Mouse (Mus musculus): Measurements from ENCODE around the gene Prkca. TPM values are rescaled to one million over a fixed set of nuclear protein-coding genes. Genes with fewer than 3 reads are reported as not detected.

The Prkca gene
- polyA plus RNA-seq, 1 experiment from 2014 or later = 10.1 TPM

- Histone ChIP-seq H3K9me3 (no peaks in the 10 kb centered on the region), H3K4me2 (no peak overlapping the region), H3K27ac (no peak overlapping the region), H3K27me3 (replicated peaks) (no peaks in the 10 kb centered on the region), H3K4me3 (replicated peaks) (no peak overlapping the region), H3K36me3 (no peaks in the 10 kb centered on the region), H3K9ac (no peak overlapping the region), H3K4me1 (peaks cover 6% of the 10 kb centered on the region; the same call in 1 of the 2 replicates)
- 71% methylated on average over 5 of the region's 5 CpGs for WGBS
- ATAC-seq (ENCODE audit: insufficient read depth, low FRiP score, low read depth) = peak; percentile 50
Observed at GRCm38 (mm10) chr11:108309791-108310190, 33.9 kb downstream of the Prkca start.

GRCm38 (mm10) chr11:108308253-108308652 lies 35.5 kb downstream of the Prkca start:
- ATAC-seq (ENCODE audit: insufficient read depth, low FRiP score, low read depth) = no peak
- no peak overlapping the region for H3K27ac ChIP-seq
- H3K36me3 ChIP-seq = no peaks in the 10 kb centered on the region
- H3K4me2 ChIP-seq = no peak overlapping the region
- H3K4me1 ChIP-seq = peaks cover 6% of the 10 kb centered on the region; the same call in 1 of the 2 replicates
- H3K4me3 ChIP-seq (replicated peaks) = no peak overlapping the region
- H3K9me3 ChIP-seq = no peaks in the 10 kb centered on the region
- H3K9ac ChIP-seq = no peak overlapping the region
- H3K27me3 ChIP-seq (replicated peaks) = no peaks in the 10 kb centered on the region
- 88% methylated on average over 5 of the region's 5 CpGs for WGBS

- H3K27me3 ChIP-seq (replicated peaks) = no peaks in the 10 kb centered on the region
- H3K9ac ChIP-seq = no peak overlapping the region
- H3K4me2 ChIP-seq = no peak overlapping the region
- no peaks in the 10 kb centered on the region for H3K9me3 ChIP-seq
- H3K4me1 ChIP-seq = 0 out of 2 replicates have a peak, but pooled peaks cover 3% of the 10 kb centered on the region
- WGBS = 53% methylated on average over 7 of the region's 7 CpGs
- peak overlapping the region; percentile 4; the same call in 1 of the 2 replicates for H3K27ac ChIP-seq
- ATAC-seq (ENCODE audit: insufficient read depth, low FRiP score, low read depth) = no peak
- H3K4me3 ChIP-seq (replicated peaks) = no peak overlapping the region
- H3K36me3 ChIP-seq = no peaks in the 10 kb centered on the region
Observed at GRCm38 (mm10) chr11:108307258-108307657, 36.5 kb downstream of the Prkca start.

GRCm38 (mm10) chr11:108303787-108304186 lies 39.9 kb downstream of the Prkca start:
- no peak overlapping the region for H3K4me2 ChIP-seq
- ATAC-seq (ENCODE audit: insufficient read depth, low FRiP score, low read depth) = no peak
- 83% methylated on average over 4 of the region's 4 CpGs for WGBS
- H3K36me3 ChIP-seq = no peaks in the 10 kb centered on the region
- no peak overlapping the region for H3K4me3 ChIP-seq (replicated peaks)
- no peaks in the 10 kb centered on the region for H3K27me3 ChIP-seq (replicated peaks)
- 0 out of 2 replicates have a peak, but pooled peaks cover 10% of the 10 kb centered on the region for H3K4me1 ChIP-seq
- no peaks in the 10 kb centered on the region for H3K9me3 ChIP-seq
- no peak overlapping the region for H3K9ac ChIP-seq
- H3K27ac ChIP-seq = no peak overlapping the region; the same call in 1 of the 2 replicates

GRCm38 (mm10) chr11:108301796-108302490 lies 41.8 kb downstream of the Prkca start:
- Histone ChIP-seq H3K36me3 (no peaks in the 10 kb centered on the region), H3K9ac (no peak overlapping the region), H3K9me3 (no peaks in the 10 kb centered on the region), H3K27ac (no peak overlapping the region), H3K4me3 (replicated peaks) (no peak overlapping the region), H3K27me3 (replicated peaks) (no peaks in the 10 kb centered on the region), H3K4me2 (no peak overlapping the region), H3K4me1 (0 out of 2 replicates have a peak, but pooled peaks cover 10% of the 10 kb centered on the region)
- 77% methylated on average over 10 of the region's 10 CpGs for WGBS
- no peak for ATAC-seq (ENCODE audit: insufficient read depth, low FRiP score, low read depth)

GRCm38 (mm10) chr11:108301036-108301435 lies 42.7 kb downstream of the Prkca start:
- Histone ChIP-seq H3K4me2 (no peak overlapping the region), H3K9ac (no peak overlapping the region), H3K4me3 (replicated peaks) (no peak overlapping the region), H3K27ac (no peak overlapping the region), H3K27me3 (replicated peaks) (no peaks in the 10 kb centered on the region), H3K9me3 (no peaks in the 10 kb centered on the region), H3K4me1 (0 out of 2 replicates have a peak, but pooled peaks cover 10% of the 10 kb centered on the region), H3K36me3 (no peaks in the 10 kb centered on the region)
- no peak for ATAC-seq (ENCODE audit: insufficient read depth, low FRiP score, low read depth)
- WGBS = 89% methylated on average over 6 of the region's 6 CpGs

GRCm38 (mm10) chr11:108300443-108300842 lies 43.3 kb downstream of the Prkca start:
- no peaks in the 10 kb centered on the region for H3K9me3 ChIP-seq
- no peak for ATAC-seq (ENCODE audit: insufficient read depth, low FRiP score, low read depth)
- 0 out of 2 replicates have a peak, but pooled peaks cover 10% of the 10 kb centered on the region for H3K4me1 ChIP-seq
- no peak overlapping the region for H3K27ac ChIP-seq
- no peaks in the 10 kb centered on the region for H3K36me3 ChIP-seq
- no peaks in the 10 kb centered on the region for H3K27me3 ChIP-seq (replicated peaks)
- no peak overlapping the region for H3K9ac ChIP-seq
- no peak overlapping the region for H3K4me2 ChIP-seq
- WGBS = 92% methylated on average over 1 of the region's 1 CpGs
- no peak overlapping the region for H3K4me3 ChIP-seq (replicated peaks)

GRCm38 (mm10) chr11:108299913-108300312 lies 43.8 kb downstream of the Prkca start:
- ATAC-seq (ENCODE audit: insufficient read depth, low FRiP score, low read depth) = no peak
- H3K4me1 ChIP-seq = 0 out of 2 replicates have a peak, but pooled peaks cover 10% of the 10 kb centered on the region
- no peak overlapping the region for H3K27ac ChIP-seq

GRCm38 (mm10) chr11:108297956-108298355 lies 45.8 kb downstream of the Prkca start:
- no peak overlapping the region for H3K4me3 ChIP-seq (replicated peaks)
- H3K4me2 ChIP-seq = no peak overlapping the region
- no peaks in the 10 kb centered on the region for H3K27me3 ChIP-seq (replicated peaks)
- H3K36me3 ChIP-seq = no peaks in the 10 kb centered on the region
- H3K27ac ChIP-seq = no peak overlapping the region
- 68% methylated on average over 8 of the region's 8 CpGs for WGBS
- no peak for ATAC-seq (ENCODE audit: insufficient read depth, low FRiP score, low read depth)
- H3K9ac ChIP-seq = no peak overlapping the region
- H3K4me1 ChIP-seq = 0 out of 2 replicates have a peak, but pooled peaks cover 10% of the 10 kb centered on the region
- no peaks in the 10 kb centered on the region for H3K9me3 ChIP-seq

More at GRCm38 (mm10) chr11:108299913-108300312, 43.8 kb downstream of the Prkca start:
- Histone ChIP-seq H3K9me3 (no peaks in the 10 kb centered on the region), H3K36me3 (no peaks in the 10 kb centered on the region), H3K4me2 (no peak overlapping the region; the same call in 1 of the 2 replicates), H3K9ac (no peak overlapping the region), H3K27me3 (replicated peaks) (no peaks in the 10 kb centered on the region), H3K4me3 (replicated peaks) (no peak overlapping the region)
- 69% methylated on average over 10 of the region's 10 CpGs for WGBS

GRCm38 (mm10) chr11:108295373-108295772 lies 48.4 kb downstream of the Prkca start:
- Histone ChIP-seq H3K9me3 (no peaks in the 10 kb centered on the region), H3K27me3 (replicated peaks) (no peaks in the 10 kb centered on the region), H3K9ac (no peak overlapping the region), H3K27ac (no peak overlapping the region), H3K4me3 (replicated peaks) (no peak overlapping the region), H3K36me3 (no peaks in the 10 kb centered on the region), H3K4me1 (0 out of 2 replicates have a peak, but pooled peaks cover 5% of the 10 kb centered on the region), H3K4me2 (no peak overlapping the region)
- ATAC-seq (ENCODE audit: insufficient read depth, low FRiP score, low read depth) = no peak

- Histone ChIP-seq H3K27ac (no peak overlapping the region), H3K4me1 (no peaks in the 10 kb centered on the region), H3K9me3 (no peaks in the 10 kb centered on the region), H3K9ac (no peak overlapping the region), H3K4me2 (no peak overlapping the region), H3K27me3 (replicated peaks) (no peaks in the 10 kb centered on the region), H3K36me3 (no peaks in the 10 kb centered on the region), H3K4me3 (replicated peaks) (no peak overlapping the region)
- no peak for ATAC-seq (ENCODE audit: insufficient read depth, low FRiP score, low read depth)
- WGBS = 85% methylated on average over 12 of the region's 12 CpGs
Observed at GRCm38 (mm10) chr11:108294305-108294813, 49.4 kb downstream of the Prkca start.

GRCm38 (mm10) chr11:108293843-108294242 lies 49.9 kb downstream of the Prkca start:
- WGBS = 67% methylated on average over 3 of the region's 3 CpGs
- Histone ChIP-seq H3K27ac (no peak overlapping the region), H3K9me3 (no peaks in the 10 kb centered on the region), H3K4me2 (no peak overlapping the region), H3K27me3 (replicated peaks) (no peaks in the 10 kb centered on the region), H3K4me3 (replicated peaks) (no peak overlapping the region), H3K4me1 (no peaks in the 10 kb centered on the region), H3K36me3 (no peaks in the 10 kb centered on the region), H3K9ac (no peak overlapping the region)
- no peak for ATAC-seq (ENCODE audit: insufficient read depth, low FRiP score, low read depth)

All from stomach, embryonic 15.5 days (tissue).